Mouse (Mus musculus): ENCODE data around the gene Kcnd3. TPM values are rescaled to one million over a fixed set of nuclear protein-coding genes. Genes with fewer than 3 reads are reported as not detected.

The Kcnd3 gene
- total RNA-seq, 2 experiments from 2014 or later = 40.5 to 43.4 TPM

DNA sequence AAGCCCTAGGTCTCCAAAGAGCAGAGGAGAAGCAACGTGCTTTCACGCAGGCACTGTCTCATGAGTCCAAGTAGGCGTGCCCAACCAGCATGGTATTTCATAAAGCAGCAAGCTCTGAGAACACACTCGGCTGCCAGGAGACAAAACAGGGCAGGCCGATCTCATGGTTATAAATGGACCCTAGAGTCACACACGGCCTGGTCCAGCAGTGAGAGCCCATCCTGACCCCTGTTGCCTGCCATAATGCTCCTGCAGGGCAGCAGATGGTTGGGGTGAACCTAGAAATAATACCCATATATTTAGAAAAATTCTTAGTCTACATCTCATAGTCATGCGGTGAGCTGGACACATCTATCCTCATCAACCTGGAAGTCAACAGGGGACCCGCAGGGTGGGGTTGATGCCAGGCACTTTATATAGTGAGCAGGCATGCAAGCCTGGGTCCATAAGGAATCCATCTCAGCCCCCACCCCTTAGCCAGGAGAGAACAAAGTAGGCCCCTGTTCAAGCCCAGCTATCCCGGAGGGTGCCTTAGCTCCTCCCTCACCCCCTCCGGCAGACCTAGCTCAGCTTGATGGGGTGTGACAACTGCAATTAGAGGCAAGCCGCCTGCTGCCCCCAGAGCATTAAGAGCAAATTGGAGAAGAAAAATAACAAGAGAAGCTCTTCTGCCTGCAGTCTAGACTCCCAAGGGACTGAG is 265.9 kb downstream of the Kcnd3 start:
- no peak for DNase-seq (ENCODE audit: low spot score in 2 of 2)

DNA sequence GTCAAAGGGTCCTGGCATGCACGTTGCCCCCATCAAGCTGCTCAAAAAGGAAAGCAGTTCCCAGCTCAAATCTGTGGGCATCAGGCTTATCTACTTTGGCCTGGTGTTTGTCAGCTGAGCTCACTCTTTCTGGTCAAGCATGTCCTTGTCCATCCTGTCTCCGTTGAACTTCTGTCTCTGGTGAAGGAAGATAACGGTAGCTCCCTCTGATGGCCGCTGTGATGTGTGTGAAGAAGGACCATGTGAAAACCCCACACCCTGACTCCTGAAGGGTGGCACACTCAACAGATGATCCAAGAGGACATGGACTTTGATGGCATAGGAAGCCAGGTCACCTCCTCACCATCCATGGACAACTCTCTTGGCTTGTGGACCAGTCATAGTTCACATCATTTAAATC is 266.6 kb downstream of the Kcnd3 start:
- DNase-seq (ENCODE audit: low spot score in 2 of 2) = no peak

DNA sequence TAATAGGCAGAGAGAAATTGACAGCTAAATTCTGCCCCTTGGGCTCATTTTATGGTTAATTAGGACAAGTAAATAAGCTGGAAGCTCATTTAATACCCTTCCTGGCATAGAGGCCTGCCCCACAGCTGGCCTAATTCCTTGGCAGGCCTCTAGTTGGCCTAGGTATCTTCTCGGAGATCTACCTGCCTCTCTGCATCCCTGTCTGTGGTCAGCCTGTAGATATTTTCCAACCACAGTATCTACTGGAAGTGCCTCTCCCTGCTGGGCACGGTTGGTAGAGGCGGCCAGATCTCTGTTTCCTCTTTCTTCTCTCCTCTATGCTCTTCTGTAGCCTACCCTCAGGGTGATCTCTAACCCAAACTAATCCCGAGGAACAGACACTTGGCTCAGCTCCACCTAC is 267.8 kb downstream of the Kcnd3 start:
- no peak for DNase-seq (ENCODE audit: low spot score in 2 of 2)

DNA sequence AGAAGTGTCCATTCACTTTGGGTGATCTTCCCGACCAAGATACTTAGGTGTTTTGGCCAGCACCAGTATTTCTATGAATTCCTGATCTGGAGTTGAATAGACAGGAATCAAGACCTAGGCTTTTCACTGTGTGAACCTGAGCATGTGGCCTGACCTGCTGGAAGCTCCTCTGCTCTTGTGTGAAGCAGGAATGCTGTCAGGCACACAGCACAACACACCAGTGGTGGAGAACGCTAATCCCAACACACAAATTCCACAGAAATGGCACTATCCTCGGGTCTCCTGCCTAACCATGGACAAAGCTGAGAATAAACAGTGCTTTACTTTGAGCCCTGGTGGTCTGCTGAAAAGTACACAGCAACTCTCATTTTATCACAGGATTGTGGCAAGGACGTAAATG is 268.4 kb downstream of the Kcnd3 start:
- no peak for DNase-seq (ENCODE audit: low spot score in 2 of 2)

DNA sequence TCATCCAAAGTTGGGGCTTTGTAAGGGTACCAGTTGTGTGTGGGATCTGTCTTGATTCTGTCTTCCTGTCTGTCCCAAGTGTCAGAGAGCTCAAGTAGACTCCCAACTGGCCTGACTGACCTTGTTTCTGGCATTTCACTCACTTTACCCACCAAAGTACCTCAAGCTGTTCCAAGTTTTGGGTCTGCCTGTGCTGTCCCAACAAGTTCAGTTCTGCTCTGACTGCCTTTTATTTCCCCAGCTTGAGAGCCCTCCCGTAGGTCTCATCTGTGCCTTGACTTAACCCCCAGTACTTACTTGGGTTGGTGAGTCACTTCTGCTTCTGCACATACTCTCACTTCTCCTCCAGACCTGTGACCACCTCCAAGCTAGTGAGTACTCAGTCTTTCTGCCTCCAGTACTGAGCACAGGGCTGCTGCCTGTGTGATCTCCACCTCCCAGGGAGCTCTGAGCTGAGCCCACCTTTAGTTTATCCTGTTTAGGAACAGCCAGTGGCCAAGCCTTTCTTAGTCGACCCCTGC is 269.6 kb downstream of the Kcnd3 start:
- DNase-seq (ENCODE audit: low spot score in 2 of 2) = no peak

DNA sequence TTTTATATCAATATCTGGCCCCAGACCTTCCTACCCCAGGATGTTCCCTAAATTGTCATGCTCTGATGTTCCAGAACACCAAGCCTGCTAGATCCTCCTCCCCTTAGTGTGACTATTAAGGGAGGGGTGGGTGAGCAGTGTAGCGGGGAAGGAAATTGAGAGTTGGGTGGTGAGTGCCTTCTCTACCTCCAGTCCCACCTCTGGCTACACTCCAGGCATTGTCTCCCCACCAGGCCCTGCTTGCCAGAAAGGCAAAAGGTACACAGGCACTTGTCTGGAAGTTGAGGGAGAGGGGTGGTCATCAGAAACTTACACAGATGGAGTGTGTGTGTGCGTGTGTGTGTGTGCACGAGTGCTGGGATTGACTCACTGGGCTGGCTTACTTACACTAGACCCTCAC is 270.4 kb downstream of the Kcnd3 start:
- DNase-seq (ENCODE audit: low spot score in 2 of 2) = no peak

Other genes with a start within 250 kb of the Kcnd3 start
- 10 to 100 TPM; 12.7 to 13.4 TPM for gene Ddx20, start 235.2 kb downstream of the Kcnd3 start, total RNA-seq (2021)

Data from layer of hippocampus, postnatal 10 days (tissue).